Mouse (Mus musculus): ENCODE results near the gene Tfpt. TPM values are rescaled to one million over a fixed set of nuclear protein-coding genes. Genes with fewer than 3 reads are reported as not detected.

Tfpt gene
- polyA plus RNA-seq (2012; ENCODE audit: insufficient read depth, insufficient read length, low replicate concordance, missing spikeins), result not detected in 2 replicates

- Histone ChIP-seq H3K4me1 (ENCODE audit: control insufficient read depth, insufficient read depth, low read length) (peaks cover 15% of the 10 kb centered on the region), H3K4me3 (ENCODE audit: insufficient read depth, low read depth, low read length) (peak within 1 kb of the TSS; percentile 67), H3K27ac (ENCODE audit: insufficient read depth, low read depth, low read length) (peak within 1 kb of the TSS; percentile 79)
- 1% methylated on average over 47 of the region's 47 CpGs for WGBS
- TF ChIP-seq POLR2A (IDR thresholded peaks at IDR 0.05; ENCODE audit: insufficient read depth, low read depth, low read length) (peak; percentile 66), CTCF (IDR thresholded peaks at IDR 0.05; ENCODE audit: insufficient read depth, low read depth, low read length) (no peak)
Measured at GRCm38 (mm10) chr7:3629543-3630477, at the start of gene Tfpt, which contains the start of gene Prpf31. Tfpt (minus strand) TSS chr7:3629929. Prpf31 (plus strand) TSS chr7:3629985.

- Histone ChIP-seq H3K4me3 (ENCODE audit: insufficient read depth, low read depth, low read length) (no peak within 1 kb of the TSS), H3K4me1 (ENCODE audit: control insufficient read depth, insufficient read depth, low read length) (no peaks in the 10 kb centered on the region; the same call in 1 of the 2 replicates), H3K27ac (ENCODE audit: insufficient read depth, low read depth, low read length) (no peak within 1 kb of the TSS)
- TF ChIP-seq POLR2A (IDR thresholded peaks at IDR 0.05; ENCODE audit: insufficient read depth, low read depth, low read length) (no peak), CTCF (IDR thresholded peaks at IDR 0.05; ENCODE audit: insufficient read depth, low read depth, low read length) (no peak)
- WGBS, result 63% methylated on average over 9 of the region's 9 CpGs
Measured at GRCm38 (mm10) chr7:3677342-3677741, 47.6 kb upstream of the Tfpt start, which contains the start of gene Tmc4. Tmc4 (minus strand) TSS chr7:3677553.

GRCm38 (mm10) chr7:3676371-3676770 is 46.6 kb upstream of the Tfpt start:
- TF ChIP-seq CTCF (IDR thresholded peaks at IDR 0.05; ENCODE audit: insufficient read depth, low read depth, low read length), result no peak
- TF ChIP-seq POLR2A (IDR thresholded peaks at IDR 0.05; ENCODE audit: insufficient read depth, low read depth, low read length), result no peak

GRCm38 (mm10) chr7:3675228-3675548 is 45.5 kb upstream of the Tfpt start:
- H3K4me1 ChIP-seq (ENCODE audit: control insufficient read depth, insufficient read depth, low read length), result no peaks in the 10 kb centered on the region; the same call in 1 of the 2 replicates
- TF ChIP-seq CTCF (IDR thresholded peaks at IDR 0.05; ENCODE audit: insufficient read depth, low read depth, low read length) (no peak), POLR2A (IDR thresholded peaks at IDR 0.05; ENCODE audit: insufficient read depth, low read depth, low read length) (no peak)

More at GRCm38 (mm10) chr7:3676371-3676770, 46.6 kb upstream of the Tfpt start:
- Histone ChIP-seq H3K4me1 (ENCODE audit: control insufficient read depth, insufficient read depth, low read length) (no peaks in the 10 kb centered on the region; the same call in 1 of the 2 replicates), H3K27ac (ENCODE audit: insufficient read depth, low read depth, low read length) (no peak overlapping the region), H3K4me3 (ENCODE audit: insufficient read depth, low read depth, low read length) (no peak overlapping the region)
- WGBS, result 88% methylated on average over 12 of the region's 12 CpGs

DNA sequence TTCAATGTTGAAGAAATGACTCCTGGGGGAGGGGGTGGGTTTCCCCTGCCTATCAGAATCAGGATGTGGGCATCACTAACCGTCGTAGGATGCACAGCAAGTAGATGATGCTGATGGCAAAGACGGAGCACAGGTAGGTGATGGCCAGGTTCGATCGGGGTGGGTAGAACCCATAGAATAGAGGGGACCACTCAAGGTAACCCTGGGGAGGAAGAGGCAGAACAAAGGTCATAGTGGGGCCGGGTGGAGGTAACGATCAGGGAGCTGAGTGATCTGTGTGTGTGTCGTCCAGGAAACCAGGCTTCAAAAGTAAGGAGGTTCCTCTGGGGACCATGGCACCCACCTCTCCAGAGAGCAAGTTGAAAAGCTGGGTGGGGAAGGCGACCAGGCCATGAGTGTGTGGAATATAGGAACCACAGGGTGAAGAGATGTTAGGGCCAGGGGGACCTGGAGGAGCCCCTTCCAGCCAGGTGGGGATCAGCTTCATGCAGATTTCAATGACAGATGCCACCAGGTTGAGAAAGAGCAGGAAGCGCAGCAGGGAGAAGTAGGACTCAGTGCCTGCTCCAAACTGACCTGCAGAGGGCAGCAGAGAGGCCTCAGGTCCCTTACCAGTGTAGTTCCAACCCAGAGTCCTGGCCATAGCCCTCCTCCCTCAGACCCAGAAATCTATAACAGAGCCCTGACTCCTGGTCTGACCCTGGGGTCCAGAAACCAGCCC is 44.9 kb upstream of the Tfpt start:
- no peaks in the 10 kb centered on the region; the same call in 1 of the 2 replicates for H3K4me1 ChIP-seq (ENCODE audit: control insufficient read depth, insufficient read depth, low read length)
- WGBS, result 71% methylated on average over 10 of the region's 10 CpGs
- H3K4me3 ChIP-seq (ENCODE audit: insufficient read depth, low read depth, low read length), result no peak overlapping the region
- H3K27ac ChIP-seq (ENCODE audit: insufficient read depth, low read depth, low read length), result no peak overlapping the region
- TF ChIP-seq POLR2A (IDR thresholded peaks at IDR 0.05; ENCODE audit: insufficient read depth, low read depth, low read length), result no peak
- peak; percentile 72 for TF ChIP-seq CTCF (IDR thresholded peaks at IDR 0.05; ENCODE audit: insufficient read depth, low read depth, low read length)

More at GRCm38 (mm10) chr7:3675228-3675548, 45.5 kb upstream of the Tfpt start:
- 79% methylated on average over 3 of the region's 3 CpGs for WGBS
- Histone ChIP-seq H3K4me3 (ENCODE audit: insufficient read depth, low read depth, low read length) (no peak overlapping the region), H3K27ac (ENCODE audit: insufficient read depth, low read depth, low read length) (no peak overlapping the region)

DNA sequence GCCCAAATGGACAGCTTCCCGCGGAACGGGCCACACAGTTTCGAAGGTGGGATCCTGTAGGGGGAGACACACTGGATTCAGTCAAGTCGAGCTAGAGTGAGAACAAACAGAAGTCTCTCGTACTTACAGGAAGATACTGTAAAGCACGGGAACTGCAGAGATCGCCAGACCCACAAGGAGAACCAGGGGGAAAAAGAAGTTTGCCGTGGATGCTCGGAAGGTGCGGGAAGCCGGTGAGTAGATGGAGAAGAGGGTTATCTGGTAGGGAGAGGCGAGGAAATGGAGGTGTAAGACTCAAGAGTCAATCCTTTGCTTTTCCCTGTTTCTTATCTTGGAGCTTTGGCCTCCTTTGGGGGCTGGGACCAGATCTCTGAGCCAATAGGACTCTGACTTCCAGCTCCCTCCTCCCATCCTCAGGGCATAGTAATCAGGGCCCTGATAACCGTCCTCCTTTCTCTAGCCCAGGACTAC is 37.2 kb upstream of the Tfpt start:
- peaks cover 5% of the 10 kb centered on the region; the same call in 1 of the 2 replicates for H3K4me1 ChIP-seq (ENCODE audit: control insufficient read depth, insufficient read depth, low read length)
- no peak overlapping the region for H3K27ac ChIP-seq (ENCODE audit: insufficient read depth, low read depth, low read length)
- WGBS, result 33% methylated on average over 14 of the region's 14 CpGs
- no peak for TF ChIP-seq CTCF (IDR thresholded peaks at IDR 0.05; ENCODE audit: insufficient read depth, low read depth, low read length)
- no peak for TF ChIP-seq POLR2A (IDR thresholded peaks at IDR 0.05; ENCODE audit: insufficient read depth, low read depth, low read length)
- no peak overlapping the region for H3K4me3 ChIP-seq (ENCODE audit: insufficient read depth, low read depth, low read length)

- Histone ChIP-seq H3K4me1 (ENCODE audit: control insufficient read depth, insufficient read depth, low read length) (peaks cover 5% of the 10 kb centered on the region; the same call in 1 of the 2 replicates), H3K27ac (ENCODE audit: insufficient read depth, low read depth, low read length) (peak within 1 kb of the TSS; percentile 54), H3K4me3 (ENCODE audit: insufficient read depth, low read depth, low read length) (peak within 1 kb of the TSS; percentile 75)
- TF ChIP-seq CTCF (IDR thresholded peaks at IDR 0.05; ENCODE audit: insufficient read depth, low read depth, low read length), result no peak
- peak; percentile 61 for TF ChIP-seq POLR2A (IDR thresholded peaks at IDR 0.05; ENCODE audit: insufficient read depth, low read depth, low read length)
- WGBS, result 2% methylated on average over 45 of the region's 45 CpGs
Measured at GRCm38 (mm10) chr7:3665215-3666114, 35.7 kb upstream of the Tfpt start, which contains the start of gene Leng1. Leng1 (minus strand) TSS chr7:3665840.

Data from olfactory bulb, adult 2 months (tissue).